Mouse (Mus musculus): ENCODE data around the gene Tbx10.

GRCm38 (mm10) chr19:4015635-4016034, 23.1 kb downstream of the Tbx10 start:
- TF ChIP-seq CTCF (conservative IDR thresholded peaks at IDR 0.05; ENCODE audit: low read length), result no peak
- no peak for TF ChIP-seq NANOG (IDR thresholded peaks at IDR 0.05; ENCODE audit: borderline replicate concordance, low read length)

Data from E14TG2a.4 (cell line).